Mouse (Mus musculus) C2C12 (cell line): ENCODE measurements at regions not wholly inside any gene's neighbourhood (a gene's known extent, or its start where the extent isn't known, plus 50 kb on each side); places are given as distances from the start of the nearest gene placed in this dataset.

Experiments used
- CTCF ChIP-seq: IDR thresholded peaks from one replicate; pipeline ENCODE4 v1.5.1; 2011; ENCODE audit not compliant: control insufficient read depth, insufficient read depth, insufficient read length
- MAX ChIP-seq: IDR thresholded peaks from one replicate; pipeline ENCODE4 v1.6.1; 2011; ENCODE audit warnings: mild to moderate bottlenecking, control low read depth
- MYOD1 ChIP-seq: IDR thresholded peaks from one replicate; pipeline ENCODE4 v1.6.1; 2011; ENCODE audit warnings: low read depth; ENCODE audit not compliant: control insufficient read depth, insufficient read length
- MYOG ChIP-seq: IDR thresholded peaks from one replicate; pipeline ENCODE4 v1.6.1; 2011; ENCODE audit not compliant: control insufficient read depth, insufficient read length; ENCODE audit errors: extremely low read depth
- USF1 ChIP-seq: IDR thresholded peaks from one replicate; pipeline ENCODE4 v1.6.1; 2011; ENCODE audit warnings: low read depth, mild to moderate bottlenecking, control low read depth, moderate library complexity

DNA sequence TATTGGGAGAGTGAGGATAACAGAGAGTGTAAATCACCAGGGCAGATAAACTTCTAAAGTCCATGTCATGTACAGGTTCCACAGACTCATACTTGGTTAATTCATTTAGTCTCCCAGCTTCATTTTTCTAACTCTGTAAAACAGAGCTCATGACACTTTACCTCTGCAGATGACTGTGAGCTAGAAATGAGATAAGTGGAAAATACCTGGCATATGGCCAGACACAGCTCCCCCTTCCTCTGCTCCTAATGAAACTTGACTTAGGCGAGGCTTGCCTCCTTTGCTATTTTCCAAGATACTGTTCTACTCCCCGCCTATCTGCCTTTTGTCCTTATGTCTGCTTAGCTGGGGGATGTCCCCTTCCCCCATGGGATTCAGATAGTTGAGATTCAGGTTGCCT lies 351.7 kb upstream of the Lcorl start:
- no peak for TF ChIP-seq MYOG
- TF ChIP-seq CTCF, result no peak
- TF ChIP-seq USF1, result no peak
- no peak for TF ChIP-seq MAX
- no peak for TF ChIP-seq MYOD1
